Mouse (Mus musculus) CD4-positive naive resting alpha-beta T cell, adult 57 days (primary cell): ENCODE data around the gene Ankrd53. TPM values are rescaled to one million over a fixed set of nuclear protein-coding genes. Genes with fewer than 3 reads are reported as not detected.

ENCODE experiments used
- total RNA-seq: library from RNA; stranded (reverse); gene quantifications from one replicate; pipeline ENCODE4 v1.2.4, GENCODE M21; 2023

Ankrd53 gene
- total RNA-seq, result not detected

DNA sequence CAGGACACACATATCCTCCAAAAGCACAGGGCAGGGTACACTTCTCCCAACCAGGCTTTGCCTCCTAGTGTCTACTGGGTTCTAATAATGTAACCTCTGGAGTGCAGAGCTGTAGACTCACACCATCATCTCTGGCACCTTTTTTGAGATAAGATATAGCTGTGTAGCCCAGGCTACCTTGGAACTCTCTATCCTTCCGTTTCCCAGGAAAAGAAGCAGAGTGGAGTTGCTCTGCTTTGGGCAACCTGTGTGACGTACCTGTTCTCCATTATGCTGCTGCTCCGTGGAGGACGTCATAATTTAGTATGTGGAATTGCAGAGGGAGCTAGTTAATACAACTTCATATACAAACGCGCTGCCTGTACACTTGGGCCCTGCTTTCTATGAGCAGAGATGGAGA lies at the start of gene Ankrd53:
Ankrd53 (plus strand) TSS at position 301 of the 400 bp plus-strand sequence.

GRCm38 (mm10) chr6:83742761-83743160 lies 19.7 kb upstream of the Ankrd53 start, which contains the start of gene Atp6v1b1:
Gene Atp6v1b1, plus strand, starts transcription at chr6:83742990.

GRCm38 (mm10) chr6:83775638-83776293 lies 13.3 kb downstream of the Ankrd53 start, which contains the start of gene Tex261:
Gene Tex261, minus strand, starts transcription at chr6:83775813.

DNA sequence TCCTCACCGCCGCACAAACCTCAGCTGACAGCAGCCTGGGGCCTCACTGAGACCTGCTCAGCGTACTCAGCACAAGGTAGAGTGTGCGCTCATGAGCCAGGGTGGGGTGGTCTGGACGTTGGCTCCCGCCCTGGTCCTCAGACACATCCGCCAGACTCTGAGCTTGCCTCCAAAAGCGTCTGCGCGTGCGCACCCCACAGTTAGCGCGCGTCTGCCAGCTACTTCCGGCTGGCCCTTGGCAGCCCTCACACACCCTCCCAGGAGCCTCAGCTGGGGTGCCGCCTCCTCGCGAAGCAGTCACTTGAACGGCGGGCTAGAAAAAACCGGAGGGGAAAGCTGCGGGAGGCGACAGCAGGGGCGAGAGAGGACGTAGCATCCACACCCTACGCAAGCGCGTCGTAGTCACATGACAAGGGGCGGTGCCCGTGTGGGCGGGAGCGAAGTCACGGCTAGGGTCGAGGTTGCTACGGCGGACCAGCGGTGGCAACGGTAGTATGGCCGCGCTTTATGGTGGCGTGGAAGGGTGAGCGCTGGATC lies 32.4 kb downstream of the Ankrd53 start, which contains the start of gene Nagk:
Nagk (plus strand) TSS at position 223 of the 537 bp plus-strand sequence.

Other genes starting within 250 kb of the Ankrd53 start
- gene Actg2, start 226.4 kb upstream of the Ankrd53 start, total RNA-seq, result not detected
- 20.4 TPM for gene Stambp, start 189.9 kb upstream of the Ankrd53 start, total RNA-seq
- not detected for gene Clec4f, start 106.5 kb upstream of the Ankrd53 start, total RNA-seq
- 0.50 TPM for gene Cd207, start 84.8 kb upstream of the Ankrd53 start, total RNA-seq
- not detected for gene Vax2, start 51.4 kb upstream of the Ankrd53 start, total RNA-seq
- gene Atp6v1b1, start 19.7 kb upstream of the Ankrd53 start, total RNA-seq, result not detected
- gene Tex261, start 13.2 kb downstream of the Ankrd53 start, total RNA-seq, result 62.1 TPM
- 10.9 TPM for gene Nagk, start 32.3 kb downstream of the Ankrd53 start, total RNA-seq
- gene Paip2b, start 69.1 kb downstream of the Ankrd53 start, total RNA-seq, result 67.6 TPM
- gene Zfp638, start 104.5 kb downstream of the Ankrd53 start, total RNA-seq, result 170 TPM
- 0.38 TPM for gene Dysf, start 245.9 kb downstream of the Ankrd53 start, total RNA-seq